Mouse (Mus musculus): ENCODE data around the gene Phldb3. TPM values are rescaled to one million over a fixed set of nuclear protein-coding genes. Genes with fewer than 3 reads are reported as not detected.

Phldb3 gene
- polyA plus RNA-seq, 1 experiment = 5.2 TPM

DNA sequence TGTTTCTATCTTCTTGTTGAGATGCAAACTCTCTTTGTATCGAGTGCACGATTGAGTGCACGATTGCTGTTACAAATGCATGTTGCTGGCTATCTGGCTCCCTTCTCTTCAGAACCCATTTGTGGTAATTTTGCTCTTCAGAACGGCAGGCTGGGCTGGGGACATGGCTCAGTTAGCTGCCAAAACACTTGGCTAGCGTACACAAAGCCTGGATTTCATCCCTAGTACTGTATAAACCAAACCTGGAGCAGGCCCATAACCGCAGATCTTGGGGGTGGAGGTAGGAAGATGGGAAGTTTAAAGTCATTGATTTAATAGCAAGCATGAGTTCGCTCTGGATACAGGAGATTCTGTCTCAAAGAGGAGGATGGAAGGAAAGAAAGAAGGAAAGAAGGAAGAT is 5.0 kb upstream of the Phldb3 start:
- Histone ChIP-seq H3K27ac (ENCODE audit: insufficient read depth, low read length) (no peak overlapping the region), H3K4me3 (ENCODE audit: extremely low read depth, insufficient read depth, insufficient read length) (no peak overlapping the region), H3K27me3 (ENCODE audit: control insufficient read depth, insufficient read depth, low read length) (no peaks in the 10 kb centered on the region), H3K36me3 (ENCODE audit: control insufficient read depth, insufficient read depth, low read length) (no peaks in the 10 kb centered on the region), H3K4me1 (ENCODE audit: control insufficient read depth, insufficient read depth, insufficient read length) (peaks cover 8% of the 10 kb centered on the region)
- no peak for DNase-seq (ENCODE audit: low read depth in 1 of 2, low spot score in 2 of 2)
- 91% methylated on average over 7 of the region's 7 CpGs for WGBS
- TF ChIP-seq POLR2A (IDR thresholded peaks at IDR 0.05; ENCODE audit: low read depth, low read length) (no peak), CTCF (IDR thresholded peaks at IDR 0.05; ENCODE audit: extremely low read depth, insufficient read depth, insufficient read length, insufficient replicate concordance) (no peak)

DNA sequence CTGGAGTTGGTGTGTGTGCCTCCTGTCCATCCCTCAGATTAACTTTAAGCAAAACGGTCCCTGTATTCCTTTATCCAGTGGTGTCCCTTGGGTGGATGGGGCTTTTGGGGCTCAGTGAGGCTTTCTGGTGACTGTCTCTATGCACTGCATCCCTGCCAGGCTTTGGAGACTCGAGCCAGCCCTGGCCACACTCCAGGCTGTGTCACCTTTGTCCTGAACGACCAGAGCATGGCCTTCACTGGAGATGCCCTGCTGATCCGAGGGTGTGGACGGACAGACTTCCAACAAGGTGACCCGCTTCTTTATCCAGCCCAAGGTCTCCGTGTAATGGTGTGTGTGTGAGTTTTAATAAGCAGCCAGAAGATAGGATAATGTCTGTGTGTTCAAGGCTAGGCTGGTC is 4.5 kb upstream of the Phldb3 start:
- Histone ChIP-seq H3K27ac (ENCODE audit: insufficient read depth, low read length) (no peak overlapping the region), H3K4me1 (ENCODE audit: control insufficient read depth, insufficient read depth, insufficient read length) (peaks cover 8% of the 10 kb centered on the region), H3K36me3 (ENCODE audit: control insufficient read depth, insufficient read depth, low read length) (no peaks in the 10 kb centered on the region), H3K27me3 (ENCODE audit: control insufficient read depth, insufficient read depth, low read length) (no peaks in the 10 kb centered on the region), H3K4me3 (ENCODE audit: extremely low read depth, insufficient read depth, insufficient read length) (no peak overlapping the region)
- DNase-seq (ENCODE audit: low read depth in 1 of 2, low spot score in 2 of 2) = no peak
- 87% methylated on average over 7 of the region's 7 CpGs for WGBS
- TF ChIP-seq CTCF (IDR thresholded peaks at IDR 0.05; ENCODE audit: extremely low read depth, insufficient read depth, insufficient read length, insufficient replicate concordance) (no peak), POLR2A (IDR thresholded peaks at IDR 0.05; ENCODE audit: low read depth, low read length) (no peak)

DNA sequence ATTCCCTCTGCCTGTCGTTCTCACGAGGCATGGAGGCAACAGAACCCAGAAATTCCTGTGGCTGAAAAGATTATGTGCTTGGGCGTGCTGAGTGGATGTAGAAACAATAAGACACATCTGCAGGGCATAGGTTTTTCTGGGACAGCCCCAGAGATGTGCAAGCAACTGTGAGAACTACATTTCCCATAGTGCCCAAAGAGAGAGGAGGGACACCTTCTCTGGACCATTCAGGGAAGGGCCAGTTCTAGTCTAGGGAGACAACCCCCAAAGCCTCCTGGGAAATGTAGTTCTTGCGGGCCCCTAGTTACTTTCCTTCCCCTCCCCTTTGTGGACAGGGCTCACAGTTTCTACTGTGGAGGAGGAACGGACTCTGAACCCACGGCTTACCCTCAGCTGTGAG is 2.5 kb upstream of the Phldb3 start:
- peak overlapping the region; percentile 62 for H3K27ac ChIP-seq (ENCODE audit: insufficient read depth, low read length)
- peaks cover 15% of the 10 kb centered on the region for H3K4me1 ChIP-seq (ENCODE audit: control insufficient read depth, insufficient read depth, insufficient read length)
- 39% methylated on average over 6 of the region's 6 CpGs for WGBS
- DNase-seq (ENCODE audit: low read depth in 1 of 2, low spot score in 2 of 2) = peak; percentile 81 to 84
- H3K27me3 ChIP-seq (ENCODE audit: control insufficient read depth, insufficient read depth, low read length) = no peaks in the 10 kb centered on the region
- H3K4me3 ChIP-seq (ENCODE audit: extremely low read depth, insufficient read depth, insufficient read length) = peak overlapping the region; percentile 37; the same call in 1 of the 2 replicates
- TF ChIP-seq CTCF (IDR thresholded peaks at IDR 0.05; ENCODE audit: extremely low read depth, insufficient read depth, insufficient read length, insufficient replicate concordance) (no peak), POLR2A (IDR thresholded peaks at IDR 0.05; ENCODE audit: low read depth, low read length) (no peak)
- no peaks in the 10 kb centered on the region; the same call in 1 of the 2 replicates for H3K36me3 ChIP-seq (ENCODE audit: control insufficient read depth, insufficient read depth, low read length)

DNA sequence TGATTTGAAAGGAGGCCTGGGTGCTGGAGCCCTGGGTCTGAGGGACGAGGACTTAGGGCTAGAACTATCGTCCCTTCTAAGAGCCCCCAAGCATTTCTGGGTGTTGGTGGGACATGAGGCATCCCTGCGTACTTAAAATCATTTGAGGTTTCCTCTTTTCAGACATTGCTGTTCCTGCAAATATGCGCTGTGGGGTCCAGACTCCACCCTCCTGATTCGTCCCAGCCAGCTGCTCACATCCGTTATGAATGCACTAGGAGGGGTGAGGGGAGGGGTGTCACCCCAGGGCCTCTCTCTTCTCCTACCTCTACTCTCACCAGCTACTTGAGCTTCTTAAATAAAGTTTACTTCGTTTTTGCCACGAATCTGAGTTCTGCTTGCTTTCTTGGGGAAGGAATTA is 2.0 kb upstream of the Phldb3 start:
- TF ChIP-seq CTCF (IDR thresholded peaks at IDR 0.05; ENCODE audit: extremely low read depth, insufficient read depth, insufficient read length, insufficient replicate concordance) (no peak), POLR2A (IDR thresholded peaks at IDR 0.05; ENCODE audit: low read depth, low read length) (no peak)
- H3K4me1 ChIP-seq (ENCODE audit: control insufficient read depth, insufficient read depth, insufficient read length) = peaks cover 15% of the 10 kb centered on the region
- WGBS = 11% methylated on average over 8 of the region's 8 CpGs
- H3K36me3 ChIP-seq (ENCODE audit: control insufficient read depth, insufficient read depth, low read length) = no peaks in the 10 kb centered on the region; the same call in 1 of the 2 replicates
- peak overlapping the region; percentile 62 for H3K27ac ChIP-seq (ENCODE audit: insufficient read depth, low read length)
- peak overlapping the region; percentile 37; the same call in 1 of the 2 replicates for H3K4me3 ChIP-seq (ENCODE audit: extremely low read depth, insufficient read depth, insufficient read length)
- H3K27me3 ChIP-seq (ENCODE audit: control insufficient read depth, insufficient read depth, low read length) = no peaks in the 10 kb centered on the region
- no peak for DNase-seq (ENCODE audit: low read depth in 1 of 2, low spot score in 2 of 2)

DNA sequence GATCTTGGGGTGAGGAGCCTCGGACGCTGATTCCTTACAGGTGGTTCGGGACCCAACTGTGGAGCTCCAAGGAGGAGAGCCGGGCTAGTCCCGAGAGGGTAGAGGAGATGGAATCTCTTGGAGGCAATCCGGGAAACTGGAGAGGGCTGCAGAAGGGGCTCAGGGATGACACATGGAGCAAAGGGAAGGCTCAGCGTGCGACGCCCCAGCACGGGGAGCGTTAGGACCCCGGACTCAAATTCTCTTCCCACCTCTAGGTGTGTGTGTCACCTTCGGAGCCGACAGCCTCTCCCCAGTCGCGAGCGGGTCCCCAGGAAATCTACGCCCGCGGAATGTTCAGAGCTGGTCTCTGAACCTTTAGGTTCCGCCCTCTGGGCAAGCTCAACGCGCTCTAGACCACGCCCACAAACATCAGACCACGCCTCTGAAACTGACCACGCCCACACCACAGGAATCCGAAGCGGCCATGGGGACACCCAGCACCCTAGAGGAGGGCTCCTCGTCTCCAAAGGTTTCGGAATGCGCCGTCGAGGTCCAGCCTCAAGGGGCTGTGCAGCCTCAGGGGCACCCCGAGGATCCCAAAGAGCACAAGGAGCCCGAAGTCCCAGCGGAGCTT is 424 bp downstream of the Phldb3 start:
- DNase-seq (ENCODE audit: low read depth in 1 of 2, low spot score in 2 of 2) = peak; percentile 80 to 95
- peak overlapping the region; percentile 81 for H3K27ac ChIP-seq (ENCODE audit: insufficient read depth, low read length)
- no peaks in the 10 kb centered on the region; the same call in 1 of the 2 replicates for H3K36me3 ChIP-seq (ENCODE audit: control insufficient read depth, insufficient read depth, low read length)
- peak overlapping the region; percentile 91 for H3K4me3 ChIP-seq (ENCODE audit: extremely low read depth, insufficient read depth, insufficient read length)
- WGBS = under 1% methylated on average over 36 of the region's 36 CpGs
- no peak for TF ChIP-seq CTCF (IDR thresholded peaks at IDR 0.05; ENCODE audit: extremely low read depth, insufficient read depth, insufficient read length, insufficient replicate concordance)
- peak; percentile 38 for TF ChIP-seq POLR2A (IDR thresholded peaks at IDR 0.05; ENCODE audit: low read depth, low read length)
- no peaks in the 10 kb centered on the region for H3K27me3 ChIP-seq (ENCODE audit: control insufficient read depth, insufficient read depth, low read length)
- H3K4me1 ChIP-seq (ENCODE audit: control insufficient read depth, insufficient read depth, insufficient read length) = peaks cover 15% of the 10 kb centered on the region

DNA sequence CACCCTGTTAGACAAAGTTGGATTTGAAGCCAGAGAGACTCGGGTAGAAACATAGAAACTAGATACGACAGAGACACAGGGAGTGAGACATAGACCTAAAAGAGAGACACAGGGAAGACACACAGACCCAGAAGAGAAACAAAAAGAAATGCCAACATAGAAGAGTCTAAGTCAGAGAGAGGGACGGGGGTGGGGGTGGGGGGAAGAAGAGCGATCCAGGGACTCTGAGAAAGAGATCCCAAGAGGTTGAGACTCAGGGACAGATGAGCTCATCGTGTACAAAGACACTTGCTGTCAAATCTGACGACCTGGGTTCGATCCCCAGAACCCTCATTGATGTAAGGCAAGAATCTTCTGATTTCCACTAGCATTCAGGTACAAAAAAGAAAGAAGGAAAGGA is 1.1 kb downstream of the Phldb3 start:
- Histone ChIP-seq H3K36me3 (ENCODE audit: control insufficient read depth, insufficient read depth, low read length) (no peaks in the 10 kb centered on the region; the same call in 1 of the 2 replicates), H3K27ac (ENCODE audit: insufficient read depth, low read length) (no peak overlapping the region), H3K27me3 (ENCODE audit: control insufficient read depth, insufficient read depth, low read length) (no peaks in the 10 kb centered on the region), H3K4me3 (ENCODE audit: extremely low read depth, insufficient read depth, insufficient read length) (peak overlapping the region; percentile 91), H3K4me1 (ENCODE audit: control insufficient read depth, insufficient read depth, insufficient read length) (peaks cover 15% of the 10 kb centered on the region)
- no peak for DNase-seq (ENCODE audit: low read depth in 1 of 2, low spot score in 2 of 2)
- WGBS = 8% methylated on average over 7 of the region's 7 CpGs
- no peak for TF ChIP-seq CTCF (IDR thresholded peaks at IDR 0.05; ENCODE audit: extremely low read depth, insufficient read depth, insufficient read length, insufficient replicate concordance)
- TF ChIP-seq POLR2A (IDR thresholded peaks at IDR 0.05; ENCODE audit: low read depth, low read length) = no peak

DNA sequence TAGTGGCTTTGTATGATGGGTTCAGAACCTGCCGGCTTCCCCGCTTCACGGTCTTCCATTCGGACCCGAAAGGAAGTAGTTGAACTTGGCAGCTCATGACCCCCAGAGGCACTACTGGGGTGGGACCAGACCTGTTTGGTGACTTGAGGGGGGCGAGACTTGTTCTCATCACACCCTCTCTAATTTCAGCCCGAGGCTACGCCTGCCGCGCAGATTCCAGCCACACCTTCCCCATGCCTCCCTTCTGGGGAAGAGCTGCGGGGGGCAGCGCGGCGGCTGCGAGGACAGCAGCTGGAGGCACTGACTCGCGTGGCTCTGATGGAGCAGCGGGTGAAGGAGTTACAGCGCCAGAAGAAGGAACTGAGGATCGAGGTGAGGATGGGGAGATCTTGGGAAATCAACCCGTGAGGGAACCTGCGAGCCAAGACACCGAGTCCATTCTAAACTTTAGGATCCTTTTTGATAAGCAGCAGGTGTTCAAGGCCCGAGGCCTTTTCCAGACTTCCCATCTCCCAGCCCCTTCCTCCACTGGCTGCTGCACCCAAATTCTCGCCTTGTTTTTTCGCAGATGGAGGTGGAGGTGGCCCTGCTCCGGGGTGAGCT is 1.8 kb downstream of the Phldb3 start:
- peaks cover 15% of the 10 kb centered on the region for H3K4me1 ChIP-seq (ENCODE audit: control insufficient read depth, insufficient read depth, insufficient read length)
- H3K27me3 ChIP-seq (ENCODE audit: control insufficient read depth, insufficient read depth, low read length) = no peaks in the 10 kb centered on the region
- H3K36me3 ChIP-seq (ENCODE audit: control insufficient read depth, insufficient read depth, low read length) = peaks cover 2% of the 10 kb centered on the region
- H3K4me3 ChIP-seq (ENCODE audit: extremely low read depth, insufficient read depth, insufficient read length) = peak overlapping the region; percentile 17; the same call in 1 of the 2 replicates
- DNase-seq (ENCODE audit: low read depth in 1 of 2, low spot score in 2 of 2) = no peak
- TF ChIP-seq POLR2A (IDR thresholded peaks at IDR 0.05; ENCODE audit: low read depth, low read length) (no peak), CTCF (IDR thresholded peaks at IDR 0.05; ENCODE audit: extremely low read depth, insufficient read depth, insufficient read length, insufficient replicate concordance) (no peak)
- no peak overlapping the region for H3K27ac ChIP-seq (ENCODE audit: insufficient read depth, low read length)
- 35% methylated on average over 27 of the region's 27 CpGs for WGBS
